Mouse (Mus musculus): Measurements from ENCODE around the gene Gm10134. TPM values are rescaled to one million over a fixed set of nuclear protein-coding genes. Genes with fewer than 3 reads are reported as not detected.
A peak's percentile ranks its signal among the peaks of the same experiment; 100 is the strongest.

Gene Gm10134
- polyA plus RNA-seq, 1 experiment from 2014 or later = 0.64 TPM

- no peaks in the 10 kb centered on the region for H3K9me3 ChIP-seq (replicated peaks)
- peak; percentile 54; the same call in 1 of the 2 replicates for ATAC-seq
- peaks cover 21% of the 10 kb centered on the region for H3K4me1 ChIP-seq
- H3K27me3 ChIP-seq (replicated peaks) = peaks cover 65% of the 10 kb centered on the region
- no peak within 1 kb of the TSS for H3K27ac ChIP-seq
- H3K36me3 ChIP-seq = no peaks in the 10 kb centered on the region
- WGBS (ENCODE audit: insufficient replicate concordance) = under 1% methylated on average over 60 of the region's 71 CpGs
- H3K4me3 ChIP-seq = peak within 1 kb of the TSS; percentile 55
- peak within 1 kb of the TSS; percentile 78 for H3K4me2 ChIP-seq
- peak within 1 kb of the TSS; percentile 54 for H3K9ac ChIP-seq
These were observed 7.0 kb downstream of the Gm10134 start, which contains the start of gene Ralgds for GRCm38 (mm10) chr2:28512798-28513401. Ralgds (plus strand) TSS chr2:28513125.

GRCm38 (mm10) chr2:28513431-28514370 is 7.8 kb downstream of the Gm10134 start:
- WGBS (ENCODE audit: insufficient replicate concordance) = 7% methylated on average over 47 of the region's 47 CpGs
- peak overlapping the region; percentile 55 for H3K4me3 ChIP-seq
- H3K27me3 ChIP-seq (replicated peaks) = peaks cover 65% of the 10 kb centered on the region
- H3K4me1 ChIP-seq = peaks cover 21% of the 10 kb centered on the region
- H3K27ac ChIP-seq = no peak overlapping the region
- no peaks in the 10 kb centered on the region for H3K9me3 ChIP-seq (replicated peaks)
- H3K9ac ChIP-seq = peak overlapping the region; percentile 54
- peak; percentile 6; the same call in 1 of the 2 replicates for ATAC-seq
- no peaks in the 10 kb centered on the region for H3K36me3 ChIP-seq
- peak overlapping the region; percentile 78 for H3K4me2 ChIP-seq

GRCm38 (mm10) chr2:28514489-28514888 is 8.6 kb downstream of the Gm10134 start:
- no peak for ATAC-seq
- no peaks in the 10 kb centered on the region for H3K9me3 ChIP-seq (replicated peaks)
- H3K27me3 ChIP-seq (replicated peaks) = peaks cover 61% of the 10 kb centered on the region
- H3K4me2 ChIP-seq = peak overlapping the region; percentile 78
- no peak overlapping the region for H3K4me3 ChIP-seq
- H3K36me3 ChIP-seq = no peaks in the 10 kb centered on the region
- 11% methylated on average over 5 of the region's 5 CpGs for WGBS (ENCODE audit: insufficient replicate concordance)
- peaks cover 21% of the 10 kb centered on the region for H3K4me1 ChIP-seq
- H3K27ac ChIP-seq = no peak overlapping the region
- H3K9ac ChIP-seq = no peak overlapping the region

GRCm38 (mm10) chr2:28517206-28517909 is 11.5 kb downstream of the Gm10134 start:
- H3K9ac ChIP-seq = no peak overlapping the region
- H3K4me3 ChIP-seq = no peak overlapping the region
- H3K36me3 ChIP-seq = no peaks in the 10 kb centered on the region
- ATAC-seq = peak; percentile 52
- no peaks in the 10 kb centered on the region for H3K9me3 ChIP-seq (replicated peaks)
- no peak overlapping the region for H3K27ac ChIP-seq
- 32% methylated on average over 5 of the region's 5 CpGs for WGBS (ENCODE audit: insufficient replicate concordance)
- peaks cover 21% of the 10 kb centered on the region for H3K4me1 ChIP-seq
- H3K4me2 ChIP-seq = no peak overlapping the region
- H3K27me3 ChIP-seq (replicated peaks) = peaks cover 34% of the 10 kb centered on the region

GRCm38 (mm10) chr2:28518231-28518630 is 12.3 kb downstream of the Gm10134 start:
- H3K4me3 ChIP-seq = no peak overlapping the region
- H3K4me2 ChIP-seq = no peak overlapping the region
- no peak overlapping the region for H3K9ac ChIP-seq
- peaks cover 15% of the 10 kb centered on the region for H3K4me1 ChIP-seq
- ATAC-seq = no peak
- H3K27me3 ChIP-seq (replicated peaks) = peaks cover 25% of the 10 kb centered on the region
- H3K9me3 ChIP-seq (replicated peaks) = no peaks in the 10 kb centered on the region
- no peak overlapping the region for H3K27ac ChIP-seq
- no peaks in the 10 kb centered on the region for H3K36me3 ChIP-seq
- WGBS (ENCODE audit: insufficient replicate concordance) = 75% methylated on average over 2 of the region's 2 CpGs

- no peaks in the 10 kb centered on the region for H3K9me3 ChIP-seq (replicated peaks)
- peaks cover 17% of the 10 kb centered on the region for H3K4me1 ChIP-seq
- 63% methylated on average over 5 of the region's 5 CpGs for WGBS (ENCODE audit: insufficient replicate concordance)
- no peak overlapping the region for H3K4me3 ChIP-seq
- no peak overlapping the region for H3K27ac ChIP-seq
- no peak overlapping the region for H3K4me2 ChIP-seq
- no peak overlapping the region for H3K9ac ChIP-seq
- no peaks in the 10 kb centered on the region for H3K36me3 ChIP-seq
- ATAC-seq = no peak
- H3K27me3 ChIP-seq (replicated peaks) = 0 out of 2 replicates have a peak, but pooled peaks cover 4% of the 10 kb centered on the region
These were observed 14.7 kb downstream of the Gm10134 start for GRCm38 (mm10) chr2:28520581-28520980.

- 67% methylated on average over 6 of the region's 6 CpGs for WGBS (ENCODE audit: insufficient replicate concordance)
These were observed 15.8 kb downstream of the Gm10134 start for GRCm38 (mm10) chr2:28521571-28522151.

GRCm38 (mm10) chr2:28522166-28522565 is 16.3 kb downstream of the Gm10134 start:
- H3K36me3 ChIP-seq = no peaks in the 10 kb centered on the region
- H3K27ac ChIP-seq = no peak overlapping the region
- H3K4me3 ChIP-seq = no peak overlapping the region
- 70% methylated on average over 4 of the region's 4 CpGs for WGBS (ENCODE audit: insufficient replicate concordance)
- no peak overlapping the region for H3K9ac ChIP-seq
- H3K4me2 ChIP-seq = no peak overlapping the region
- H3K27me3 ChIP-seq (replicated peaks) = no peaks in the 10 kb centered on the region
- H3K9me3 ChIP-seq (replicated peaks) = no peaks in the 10 kb centered on the region
- no peak for ATAC-seq
- H3K4me1 ChIP-seq = peaks cover 31% of the 10 kb centered on the region

More at GRCm38 (mm10) chr2:28521571-28522151, 15.8 kb downstream of the Gm10134 start:
- H3K4me2 ChIP-seq = no peak overlapping the region
- H3K9me3 ChIP-seq (replicated peaks) = no peaks in the 10 kb centered on the region
- ATAC-seq = no peak
- H3K27me3 ChIP-seq (replicated peaks) = no peaks in the 10 kb centered on the region
- H3K4me3 ChIP-seq = no peak overlapping the region
- H3K4me1 ChIP-seq = peaks cover 28% of the 10 kb centered on the region
- H3K9ac ChIP-seq = no peak overlapping the region
- H3K36me3 ChIP-seq = no peaks in the 10 kb centered on the region
- no peak overlapping the region for H3K27ac ChIP-seq

GRCm38 (mm10) chr2:28523643-28524117 is 17.8 kb downstream of the Gm10134 start:
- 55% methylated on average over 5 of the region's 5 CpGs for WGBS (ENCODE audit: insufficient replicate concordance)
- no peak overlapping the region for H3K4me3 ChIP-seq
- ATAC-seq = peak; percentile 51
- no peaks in the 10 kb centered on the region for H3K36me3 ChIP-seq
- no peak overlapping the region for H3K9ac ChIP-seq
- H3K9me3 ChIP-seq (replicated peaks) = no peaks in the 10 kb centered on the region
- H3K4me1 ChIP-seq = peaks cover 31% of the 10 kb centered on the region
- no peak overlapping the region for H3K4me2 ChIP-seq
- no peak overlapping the region for H3K27ac ChIP-seq
- H3K27me3 ChIP-seq (replicated peaks) = no peaks in the 10 kb centered on the region

- WGBS (ENCODE audit: insufficient replicate concordance) = 73% methylated on average over 10 of the region's 10 CpGs
These were observed 18.5 kb downstream of the Gm10134 start for GRCm38 (mm10) chr2:28524406-28524805.

GRCm38 (mm10) chr2:28525219-28525942 is 19.5 kb downstream of the Gm10134 start:
- ATAC-seq = peak; percentile 80
- Histone ChIP-seq H3K36me3 (no peaks in the 10 kb centered on the region), H3K9me3 (replicated peaks) (no peaks in the 10 kb centered on the region), H3K4me1 (peaks cover 31% of the 10 kb centered on the region), H3K27ac (peak overlapping the region; percentile 63), H3K9ac (no peak overlapping the region), H3K4me2 (peak overlapping the region; percentile 21; the same call in 1 of the 2 replicates), H3K27me3 (replicated peaks) (no peaks in the 10 kb centered on the region), H3K4me3 (no peak overlapping the region)
- 22% methylated on average over 11 of the region's 11 CpGs for WGBS (ENCODE audit: insufficient replicate concordance)

More at GRCm38 (mm10) chr2:28524406-28524805, 18.5 kb downstream of the Gm10134 start:
- Histone ChIP-seq H3K36me3 (no peaks in the 10 kb centered on the region), H3K4me1 (peaks cover 31% of the 10 kb centered on the region), H3K27ac (peak overlapping the region; percentile 38; the same call in 1 of the 2 replicates), H3K9me3 (replicated peaks) (no peaks in the 10 kb centered on the region), H3K27me3 (replicated peaks) (no peaks in the 10 kb centered on the region), H3K4me3 (no peak overlapping the region), H3K9ac (no peak overlapping the region), H3K4me2 (no peak overlapping the region)
- ATAC-seq = no peak
